Mouse (Mus musculus): ENCODE results near the gene Lars2. TPM values are rescaled to one million over a fixed set of nuclear protein-coding genes. Genes with fewer than 3 reads are reported as not detected.
A peak's percentile ranks its signal among the peaks of the same experiment; 100 is the strongest.
"Not testable (repeated sequence)": the region's sequence is repeated elsewhere in the genome, so short reads cannot be mapped to it uniquely, and the experiment has no call there.

Gene Lars2
- polyA plus RNA-seq, 1 experiment = 2,134 TPM

DNA sequence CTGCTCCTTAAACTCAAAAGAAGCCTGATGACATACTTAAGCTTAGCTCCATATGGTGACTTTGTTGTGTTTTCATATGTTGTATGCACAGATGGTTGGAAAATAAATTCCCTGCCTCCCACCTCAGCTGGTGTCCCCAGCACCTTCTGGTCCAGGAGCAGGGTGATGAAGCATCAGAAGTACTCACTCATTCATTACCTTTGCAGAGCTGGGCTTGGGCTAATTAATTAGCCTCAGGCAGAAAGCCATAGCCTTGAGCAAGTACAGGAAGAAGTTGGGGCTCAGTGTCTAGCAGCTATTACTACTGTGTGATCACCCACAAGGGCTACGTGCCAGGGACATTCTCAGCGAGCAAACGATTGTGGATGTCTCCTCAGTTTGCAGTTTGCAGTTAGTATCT is 18.0 kb downstream of the Lars2 start:
- Histone ChIP-seq H3K27ac (ENCODE audit: insufficient read depth, low read length) (peak overlapping the region; percentile 43), H3K4me1 (ENCODE audit: control insufficient read depth, insufficient read depth, low read length) (peaks cover 24% of the 10 kb centered on the region), H3K4me3 (replicated peaks; ENCODE audit: insufficient read depth, low read depth, low read length) (no peak overlapping the region), H3K27me3 (ENCODE audit: control insufficient read depth, insufficient read depth, low read length) (no peaks in the 10 kb centered on the region)
- DNase-seq = peak; percentile 57 to 77
- TF ChIP-seq POLR2A (IDR thresholded peaks at IDR 0.05; ENCODE audit: borderline replicate concordance, insufficient read depth, low read length) (no peak), CTCF (IDR thresholded peaks at IDR 0.05; ENCODE audit: borderline replicate concordance, insufficient read depth, low read depth, low read length) (no peak)
- WGBS = 10% methylated on average over 3 of the region's 3 CpGs

DNA sequence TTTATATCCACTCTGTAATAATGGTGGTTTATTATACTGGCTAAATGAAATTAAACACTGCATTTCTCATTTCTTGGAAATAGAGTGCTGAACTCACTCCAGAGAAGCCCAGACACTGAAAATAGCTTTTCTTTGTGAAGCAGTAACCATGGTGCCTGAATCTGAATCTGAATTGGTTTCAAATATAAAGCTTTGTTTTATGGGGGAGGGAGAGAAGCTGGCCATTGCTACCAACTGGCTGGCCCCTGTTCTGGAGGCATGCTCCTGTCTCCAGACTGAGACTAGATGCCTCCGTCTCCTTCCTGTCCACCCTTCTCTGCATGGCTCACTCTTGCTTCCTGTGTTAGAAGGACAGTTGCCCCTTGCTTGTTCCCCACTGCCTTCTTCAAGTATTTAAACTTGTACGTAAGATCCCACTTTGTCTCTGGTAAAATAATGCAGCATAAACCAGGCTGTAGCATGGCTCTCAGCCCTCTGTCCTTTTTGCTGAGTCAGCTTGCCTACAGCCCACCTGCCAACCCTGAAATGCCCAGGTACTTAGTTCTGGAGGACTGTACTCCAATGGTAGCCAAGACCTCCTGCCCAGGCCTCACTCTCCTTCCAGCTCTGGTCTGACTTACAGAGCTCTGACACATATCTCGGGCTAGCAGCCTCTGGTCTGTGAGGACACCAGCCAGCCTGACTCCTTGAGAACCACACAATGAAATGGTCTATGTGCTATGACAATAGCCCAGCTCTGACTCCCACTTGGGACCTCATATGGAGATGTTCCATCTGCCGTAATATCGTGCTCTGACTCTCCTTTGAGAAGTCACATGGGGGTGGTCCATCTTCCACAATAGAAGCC is 18.8 kb downstream of the Lars2 start:
- 75% methylated on average over 5 of the region's 5 CpGs for WGBS
- TF ChIP-seq CTCF (IDR thresholded peaks at IDR 0.05; ENCODE audit: borderline replicate concordance, insufficient read depth, low read depth, low read length) (no peak), POLR2A (IDR thresholded peaks at IDR 0.05; ENCODE audit: borderline replicate concordance, insufficient read depth, low read length) (no peak)
- no peak overlapping the region for H3K4me3 ChIP-seq (replicated peaks; ENCODE audit: insufficient read depth, low read depth, low read length)
- no peaks in the 10 kb centered on the region for H3K27me3 ChIP-seq (ENCODE audit: control insufficient read depth, insufficient read depth, low read length)
- DNase-seq = no peak
- peaks cover 24% of the 10 kb centered on the region for H3K4me1 ChIP-seq (ENCODE audit: control insufficient read depth, insufficient read depth, low read length)
- H3K27ac ChIP-seq (ENCODE audit: insufficient read depth, low read length) = no peak overlapping the region

DNA sequence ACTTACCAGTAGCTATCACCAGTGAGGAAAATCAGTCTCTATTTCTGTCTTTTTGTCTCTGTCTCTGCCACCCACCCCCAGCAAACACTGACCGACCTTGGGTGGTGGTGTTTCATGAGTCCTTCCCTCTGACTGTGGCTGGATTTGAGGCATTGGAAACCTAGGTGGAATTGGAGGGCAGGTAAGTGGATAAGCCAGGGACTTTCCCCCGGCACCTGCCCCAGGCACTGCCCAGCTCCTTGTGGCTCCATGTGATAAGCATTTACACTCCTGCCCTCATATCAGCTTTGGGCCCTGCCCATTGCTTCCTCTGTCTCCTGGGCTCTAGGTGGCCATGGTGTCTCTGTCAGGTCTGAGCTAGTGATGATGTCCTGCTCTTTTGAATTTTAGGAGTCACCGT is 19.6 kb downstream of the Lars2 start:
- no peak for DNase-seq
- Histone ChIP-seq H3K27ac (ENCODE audit: insufficient read depth, low read length) (no peak overlapping the region), H3K4me1 (ENCODE audit: control insufficient read depth, insufficient read depth, low read length) (peaks cover 24% of the 10 kb centered on the region), H3K27me3 (ENCODE audit: control insufficient read depth, insufficient read depth, low read length) (no peaks in the 10 kb centered on the region), H3K4me3 (replicated peaks; ENCODE audit: insufficient read depth, low read depth, low read length) (no peak overlapping the region)
- TF ChIP-seq CTCF (IDR thresholded peaks at IDR 0.05; ENCODE audit: borderline replicate concordance, insufficient read depth, low read depth, low read length) (no peak), POLR2A (IDR thresholded peaks at IDR 0.05; ENCODE audit: borderline replicate concordance, insufficient read depth, low read length) (no peak)
- WGBS = 98% methylated on average over 3 of the region's 3 CpGs

DNA sequence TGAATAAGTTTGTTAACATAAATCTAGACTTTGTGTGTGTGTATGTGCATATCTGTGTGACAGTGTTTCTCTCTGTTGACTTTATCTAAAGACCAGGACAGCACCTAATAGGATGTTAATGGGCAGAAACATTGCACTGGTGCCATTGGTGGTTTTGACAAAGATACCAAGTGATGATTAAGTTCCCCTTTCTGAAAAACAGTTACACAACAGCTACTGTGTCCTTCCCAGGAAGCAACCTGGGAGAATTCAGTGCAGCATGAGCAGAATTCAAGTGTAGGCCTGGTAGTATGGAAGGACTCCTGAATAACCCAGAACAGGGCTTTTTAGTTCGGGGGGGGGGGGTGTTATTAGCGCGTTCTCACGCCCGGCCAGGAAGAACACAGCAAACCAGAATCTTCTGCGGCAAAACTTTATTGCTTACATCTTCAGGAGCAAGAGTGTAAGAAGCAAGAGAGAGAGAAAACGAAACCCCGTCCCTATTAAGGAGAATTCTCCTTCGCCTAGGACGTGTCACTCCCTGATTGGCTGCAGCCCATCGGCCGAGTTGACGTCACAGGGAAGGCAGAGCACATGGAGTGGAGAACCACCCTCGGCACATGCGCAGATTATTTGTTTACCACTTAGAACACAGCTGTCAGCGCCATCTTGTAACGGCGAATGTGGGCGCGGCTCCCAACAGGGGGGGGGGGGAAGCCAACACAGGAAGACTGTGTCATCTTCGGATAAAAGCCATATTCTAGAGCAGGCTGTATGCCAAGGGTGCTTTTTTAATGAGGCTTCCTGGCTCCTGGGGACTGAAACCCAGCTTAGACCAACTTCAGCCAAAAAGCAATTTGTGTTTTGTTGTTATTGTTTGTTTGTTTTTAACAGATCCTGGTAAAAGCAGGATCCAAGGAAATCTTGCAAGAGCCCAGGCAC is 21.6 kb downstream of the Lars2 start:
- not testable (repeated sequence) for DNase-seq; H3K4me3 ChIP-seq (replicated peaks; ENCODE audit: insufficient read depth, low read depth, low read length); H3K27me3 ChIP-seq (ENCODE audit: control insufficient read depth, insufficient read depth, low read length); H3K27ac ChIP-seq (ENCODE audit: insufficient read depth, low read length)
- H3K4me1 ChIP-seq (ENCODE audit: control insufficient read depth, insufficient read depth, low read length) = peaks cover 24% of the 10 kb centered on the region
- 90% methylated on average over 12 of the region's 21 CpGs for WGBS

DNA sequence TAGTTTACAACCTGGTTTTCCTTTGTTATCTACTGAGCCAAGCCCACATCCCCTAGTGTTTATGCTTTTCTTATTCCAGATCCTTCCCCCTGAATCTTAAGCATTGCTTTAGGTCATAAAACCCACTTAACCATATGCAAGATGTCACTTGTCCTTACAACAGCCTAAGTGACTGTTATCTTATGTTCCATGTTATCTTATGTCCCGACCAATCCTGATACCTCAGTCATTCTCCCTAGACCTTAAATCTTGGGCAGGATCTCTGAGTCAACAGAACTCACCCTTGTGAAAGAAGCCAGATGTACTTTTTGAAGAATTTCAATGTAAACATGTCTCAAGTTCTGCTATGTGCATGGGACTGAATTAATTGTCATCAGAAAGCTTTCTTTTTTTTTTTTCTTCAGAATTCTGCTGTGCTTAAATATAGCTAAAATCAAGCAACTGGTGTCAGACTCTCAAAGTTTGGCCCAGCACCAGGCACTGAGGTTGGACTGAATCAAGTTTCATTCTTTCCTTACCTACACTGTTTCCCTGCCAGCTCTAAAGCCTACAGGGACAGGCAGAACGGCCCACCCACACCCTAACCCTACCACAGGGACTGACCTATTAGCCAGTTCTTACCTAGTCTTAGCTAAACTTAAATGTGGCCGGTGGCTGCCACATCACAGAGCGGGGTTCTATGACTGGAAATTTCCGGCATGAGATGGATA is 24.6 kb downstream of the Lars2 start:
- 91% methylated on average over 5 of the region's 5 CpGs for whole genome bisulfite sequencing
- Histone ChIP-seq H3K4me3 (replicated peaks; ENCODE audit: insufficient read depth, low read depth, low read length) (no peak overlapping the region), H3K4me1 (ENCODE audit: control insufficient read depth, insufficient read depth, low read length) (peaks cover 2% of the 10 kb centered on the region; the same call in 1 of the 2 replicates), H3K27me3 (ENCODE audit: control insufficient read depth, insufficient read depth, low read length) (no peaks in the 10 kb centered on the region), H3K27ac (ENCODE audit: insufficient read depth, low read length) (no peak overlapping the region)
- TF ChIP-seq CTCF (IDR thresholded peaks at IDR 0.05; ENCODE audit: borderline replicate concordance, insufficient read depth, low read depth, low read length) = no peak
- no peak for TF ChIP-seq POLR2A (IDR thresholded peaks at IDR 0.05; ENCODE audit: borderline replicate concordance, insufficient read depth, low read length)
- no peak for DNase-seq

DNA sequence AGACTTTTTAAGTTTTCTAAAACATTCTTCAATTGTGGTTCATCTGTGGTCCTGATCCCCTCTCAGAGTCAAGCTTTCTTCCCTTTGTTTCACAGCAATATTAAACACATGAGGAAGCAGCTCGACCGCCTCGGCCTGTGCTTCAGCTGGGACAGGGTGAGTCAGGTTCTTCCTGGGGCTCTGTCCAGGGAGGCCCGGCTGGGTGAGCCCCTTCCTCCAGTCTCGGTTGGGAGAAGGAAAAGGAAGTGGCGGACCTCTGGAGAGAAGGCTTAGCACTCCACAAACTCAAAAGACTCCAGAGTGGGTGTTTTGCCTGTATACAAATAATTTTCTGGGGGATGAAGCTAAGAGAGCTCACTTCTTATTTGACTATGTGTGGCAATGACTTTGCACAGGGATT is 28.1 kb downstream of the Lars2 start:
- TF ChIP-seq CTCF (IDR thresholded peaks at IDR 0.05; ENCODE audit: borderline replicate concordance, insufficient read depth, low read depth, low read length) (no peak), POLR2A (IDR thresholded peaks at IDR 0.05; ENCODE audit: borderline replicate concordance, insufficient read depth, low read length) (no peak)
- WGBS = 77% methylated on average over 6 of the region's 6 CpGs
- no peak for DNase-seq

DNA sequence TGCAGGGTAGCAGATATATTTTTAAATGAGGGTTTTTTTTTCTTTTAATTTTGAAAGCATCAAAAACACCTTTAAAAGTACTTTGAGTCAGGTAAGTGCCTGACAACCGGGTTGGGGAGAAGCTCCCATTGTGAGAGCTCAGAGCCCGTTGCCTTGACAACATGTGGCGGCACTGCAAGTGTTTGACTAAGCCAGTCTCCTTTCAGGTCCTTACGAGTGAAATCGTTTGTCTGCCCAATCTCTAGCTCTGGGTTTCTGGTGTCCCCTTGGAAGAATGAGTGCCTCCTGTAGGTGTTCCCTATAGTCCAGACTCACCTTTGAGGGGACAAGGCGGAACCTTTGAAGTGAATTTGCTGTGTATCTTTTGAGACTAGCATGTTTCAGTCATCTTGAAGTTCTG is 31.0 kb downstream of the Lars2 start:
- H3K27ac ChIP-seq (ENCODE audit: insufficient read depth, low read length) = no peak overlapping the region
- DNase-seq = no peak
- H3K4me3 ChIP-seq (replicated peaks; ENCODE audit: insufficient read depth, low read depth, low read length) = no peak overlapping the region
- TF ChIP-seq POLR2A (IDR thresholded peaks at IDR 0.05; ENCODE audit: borderline replicate concordance, insufficient read depth, low read length) (no peak), CTCF (IDR thresholded peaks at IDR 0.05; ENCODE audit: borderline replicate concordance, insufficient read depth, low read depth, low read length) (no peak)
- no peaks in the 10 kb centered on the region for H3K27me3 ChIP-seq (ENCODE audit: control insufficient read depth, insufficient read depth, low read length)
- WGBS = 47% methylated on average over 6 of the region's 6 CpGs
- no peaks in the 10 kb centered on the region for H3K4me1 ChIP-seq (ENCODE audit: control insufficient read depth, insufficient read depth, low read length)

More for the DNA sequence above, 28.1 kb downstream of the Lars2 start:
- H3K27me3 ChIP-seq (ENCODE audit: control insufficient read depth, insufficient read depth, low read length) = no peaks in the 10 kb centered on the region
- no peak overlapping the region for H3K4me3 ChIP-seq (replicated peaks; ENCODE audit: insufficient read depth, low read depth, low read length)
- no peak overlapping the region for H3K27ac ChIP-seq (ENCODE audit: insufficient read depth, low read length)
- H3K4me1 ChIP-seq (ENCODE audit: control insufficient read depth, insufficient read depth, low read length) = no peaks in the 10 kb centered on the region

Measured in cerebellum, adult 2 months (tissue).